Mouse (Mus musculus) ovary, adult 18-20 months (tissue): ENCODE measurements around the gene St7.

Experiments used
- DNase-seq: peaks from one replicate; pipeline ENCODE4 v3.0.0; 2022; ENCODE audit warnings: low spot score, mixed read lengths

The St7 gene

GRCm38 (mm10) chr6:17763963-17764659, 71.4 kb downstream of the St7 start:
- DNase-seq, result no peak

DNA sequence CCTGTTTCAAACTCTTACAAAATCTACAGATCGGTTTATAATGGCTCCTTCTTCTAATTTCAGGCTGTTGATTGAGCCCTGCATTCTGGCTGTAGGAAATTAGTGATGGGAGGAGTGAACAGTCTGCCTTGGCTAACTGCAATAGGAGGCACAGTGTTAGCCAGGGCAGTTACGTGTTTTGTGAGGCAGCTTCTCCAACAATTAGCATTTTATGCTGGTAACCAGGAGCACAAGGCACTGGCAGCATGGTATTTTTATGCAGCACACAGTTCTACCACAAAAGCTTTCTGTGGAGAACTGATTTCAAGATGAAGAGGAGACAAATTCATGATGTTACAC, 71.9 kb downstream of the St7 start:
- DNase-seq, result no peak

- DNase-seq, result no peak
Observed at GRCm38 (mm10) chr6:17769972-17770644, 77.4 kb downstream of the St7 start.

GRCm38 (mm10) chr6:17770645-17771345, 78.1 kb downstream of the St7 start:
- DNase-seq, result no peak

DNA sequence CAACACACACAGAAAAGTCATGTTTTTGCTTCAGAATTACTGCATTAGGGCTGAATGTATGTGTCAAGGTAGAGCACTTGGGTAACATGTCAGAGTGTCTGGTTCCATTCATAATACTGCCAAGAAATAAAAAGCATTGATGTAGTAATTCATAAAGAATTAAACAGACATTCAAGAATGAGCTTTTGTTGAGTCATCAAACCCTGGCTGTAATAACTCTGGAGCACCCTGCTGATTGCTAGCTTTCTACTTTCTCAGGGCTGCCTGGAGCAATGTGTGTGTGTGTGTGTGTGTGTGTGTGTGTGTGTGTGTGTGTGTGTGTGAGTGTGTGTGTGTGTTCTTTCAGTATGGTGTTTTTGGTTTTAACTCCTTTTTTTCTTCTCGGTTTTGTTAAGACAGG, 78.7 kb downstream of the St7 start:
- no peak for DNase-seq

DNA sequence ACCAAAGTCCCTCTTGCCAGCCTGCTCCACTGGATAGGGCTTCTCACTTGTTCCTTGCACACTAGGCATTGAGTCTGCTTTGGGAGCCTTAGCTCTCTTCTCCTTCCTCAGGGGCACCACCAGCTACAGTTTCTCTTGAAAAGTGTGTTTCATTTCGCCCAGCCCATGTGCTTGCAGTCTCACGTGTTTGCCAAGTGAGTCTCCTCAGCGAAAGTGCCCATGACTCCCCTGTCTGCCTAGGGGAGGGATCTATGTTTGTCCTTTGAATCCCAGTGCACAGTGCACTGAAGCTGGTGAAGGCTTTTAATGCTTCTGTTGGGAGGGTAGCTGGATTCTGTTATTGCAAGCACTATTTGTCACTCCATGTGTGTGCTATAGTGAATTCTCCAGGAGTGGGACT, 79.8 kb downstream of the St7 start:
- no peak for DNase-seq

DNA sequence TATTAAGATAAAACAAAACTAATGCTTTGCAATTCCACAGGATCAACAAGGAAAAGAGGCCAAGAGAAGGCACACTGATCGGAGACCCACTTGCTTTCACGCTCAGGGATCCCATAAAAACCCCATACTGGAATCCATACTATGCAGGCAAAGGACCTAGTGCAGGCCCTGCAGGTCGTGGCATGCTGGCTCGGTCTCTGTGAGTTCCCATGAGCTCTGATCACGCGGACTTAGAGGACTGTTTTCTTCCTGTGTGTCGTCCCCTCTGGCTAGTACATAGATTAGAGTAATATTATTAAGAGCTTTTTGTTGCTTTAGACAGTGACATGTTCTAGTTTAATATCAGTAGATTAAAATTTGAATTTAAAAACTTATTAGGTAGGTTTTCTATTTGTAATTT, 83.3 kb downstream of the St7 start:
- DNase-seq, result no peak

- no peak for DNase-seq
Observed at GRCm38 (mm10) chr6:17777018-17777799, 84.5 kb downstream of the St7 start.

- no peak for DNase-seq
Observed at GRCm38 (mm10) chr6:17778648-17779202, 86.0 kb downstream of the St7 start.

GRCm38 (mm10) chr6:17783511-17783910, 90.8 kb downstream of the St7 start:
- DNase-seq, result no peak

DNA sequence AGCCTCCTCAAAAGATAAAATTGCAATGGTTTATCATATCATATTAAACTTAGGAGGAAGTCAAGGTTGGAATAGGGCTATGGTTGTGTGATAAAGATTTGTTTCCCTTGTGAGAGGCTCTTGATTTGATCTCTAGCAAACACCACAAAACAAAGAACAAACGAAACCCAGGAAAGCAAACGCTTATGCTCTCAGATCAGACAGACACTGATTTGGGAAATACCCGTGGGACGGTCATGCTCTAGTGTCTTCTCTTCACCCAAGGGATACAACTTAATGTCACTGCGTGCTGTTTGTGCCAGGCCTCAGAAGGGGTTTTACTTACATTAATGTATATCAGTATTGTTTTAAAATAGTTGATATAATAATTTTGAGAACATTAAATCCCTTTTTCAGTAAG, 91.8 kb downstream of the St7 start:
- DNase-seq, result no peak

DNA sequence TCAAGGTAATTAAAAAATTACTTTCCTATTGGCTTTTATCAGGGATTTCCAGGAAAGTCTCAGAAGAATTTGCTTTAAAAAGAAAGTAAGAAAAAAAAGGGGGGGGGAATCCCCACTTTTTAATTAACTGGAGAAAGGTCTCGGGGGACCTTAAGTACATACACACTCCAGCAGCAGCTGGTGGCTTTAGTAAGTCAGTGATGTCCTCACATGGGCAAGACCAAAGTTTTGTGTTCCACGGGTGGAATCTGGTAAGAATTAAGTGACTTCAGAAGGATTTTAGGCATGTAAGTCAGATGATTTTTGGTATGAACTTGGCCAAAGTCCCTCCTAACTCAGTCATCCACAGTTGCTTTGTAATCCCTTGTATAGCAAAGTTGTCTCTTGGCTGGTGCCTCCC, 92.5 kb downstream of the St7 start:
- DNase-seq, result no peak

DNA sequence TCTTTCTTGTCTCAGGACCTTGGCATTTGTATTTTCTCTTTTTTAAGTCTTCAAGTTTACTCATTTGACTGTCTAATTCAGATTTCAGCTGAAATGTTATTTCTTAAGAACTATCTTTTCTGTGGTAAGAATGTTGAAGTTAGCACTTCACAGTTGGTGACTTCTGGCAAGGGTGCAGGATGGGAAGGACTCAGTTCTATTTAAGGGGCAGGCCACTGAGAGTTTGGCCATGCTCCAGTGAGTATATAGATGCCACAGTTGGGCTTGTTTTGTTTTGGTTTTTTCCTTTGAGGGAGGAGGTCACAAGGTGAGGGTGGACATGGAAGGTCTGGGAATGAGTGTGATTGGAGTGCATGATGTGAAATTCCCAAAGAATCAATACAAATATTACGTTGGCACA, 95.1 kb downstream of the St7 start:
- DNase-seq, result no peak

GRCm38 (mm10) chr6:17790251-17790650, 97.5 kb downstream of the St7 start:
- no peak for DNase-seq

GRCm38 (mm10) chr6:17793471-17793870, 100.7 kb downstream of the St7 start:
- no peak for DNase-seq

DNA sequence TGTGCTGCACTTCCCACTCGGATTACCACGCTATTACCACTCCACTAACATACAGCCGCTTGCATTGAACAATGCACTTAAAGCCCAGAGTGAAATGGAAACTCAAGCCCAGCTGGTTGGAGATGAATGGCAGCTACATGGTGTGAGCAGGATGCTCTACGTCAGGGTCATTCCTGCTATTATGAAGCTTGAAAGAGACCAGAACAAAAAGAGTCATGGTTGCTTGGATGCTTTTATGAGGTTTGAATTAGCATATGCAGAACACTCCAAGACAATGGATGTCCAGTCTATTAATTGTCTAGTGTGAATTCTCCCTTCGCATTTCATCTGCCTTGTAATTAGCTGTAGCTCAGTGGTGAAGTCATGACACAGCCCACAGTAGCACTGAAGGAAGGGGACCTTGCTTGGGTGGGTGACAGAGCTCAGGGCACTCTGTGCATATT, 104.6 kb downstream of the St7 start:
- no peak for DNase-seq

- no peak for DNase-seq
Observed at GRCm38 (mm10) chr6:17800694-17801093, 108.0 kb downstream of the St7 start.

GRCm38 (mm10) chr6:17804468-17804867, 111.7 kb downstream of the St7 start:
- no peak for DNase-seq

- DNase-seq, result no peak
Observed at GRCm38 (mm10) chr6:17806569-17806968, 113.8 kb downstream of the St7 start.

GRCm38 (mm10) chr6:17811063-17811462, 118.3 kb downstream of the St7 start:
- DNase-seq, result no peak

DNA sequence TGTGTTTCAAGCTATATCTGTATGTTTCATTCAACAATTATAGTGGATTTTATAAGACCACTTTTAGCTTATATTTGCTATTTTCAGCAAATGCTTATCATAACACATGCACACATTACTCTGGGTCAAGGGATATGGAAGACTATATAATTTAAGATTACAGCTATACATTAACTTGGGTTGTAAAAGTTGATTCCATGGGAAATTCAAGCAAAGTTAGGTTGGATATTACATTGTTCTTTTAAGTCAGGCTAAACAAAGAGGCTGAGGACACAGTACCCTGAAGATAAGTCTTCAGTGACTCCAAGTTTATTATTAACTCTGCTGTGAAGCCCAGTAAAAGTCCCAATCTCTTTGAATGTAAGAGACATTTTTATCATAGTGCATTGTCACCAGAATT, 118.8 kb downstream of the St7 start:
- no peak for DNase-seq

DNA sequence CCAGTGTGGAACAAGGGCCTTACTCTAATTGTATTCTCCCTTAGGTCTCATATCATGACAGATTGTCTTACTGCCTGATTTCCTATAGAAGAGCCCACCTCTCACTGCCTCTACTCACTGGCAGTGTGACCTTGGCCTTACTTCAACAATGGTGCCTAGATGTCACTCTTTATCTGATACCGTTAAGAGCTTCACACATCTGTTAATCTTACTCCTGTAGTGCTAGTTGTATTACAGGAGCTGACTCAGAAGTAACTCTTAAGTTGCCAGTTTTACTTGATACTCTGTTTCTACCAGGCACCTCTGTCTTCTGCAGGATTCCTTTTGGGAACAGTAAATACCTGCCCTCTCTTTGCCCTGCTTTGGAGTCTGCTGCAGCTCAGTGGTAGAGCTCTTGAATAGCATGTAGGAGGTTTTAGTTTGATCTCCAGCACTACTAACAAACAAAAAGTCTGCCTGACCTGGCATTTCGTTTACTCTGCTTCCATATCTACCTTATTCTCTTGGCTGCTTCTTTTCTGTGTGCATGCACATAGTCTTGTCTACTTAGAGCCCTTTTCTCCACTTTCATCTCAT, 121.4 kb downstream of the St7 start:
- no peak for DNase-seq
